Mouse (Mus musculus) bone marrow, adult 2 months (tissue): ENCODE measurements at regions not wholly inside any gene's neighbourhood (a gene's known extent, or its start where the extent isn't known, plus 50 kb on each side); places are given as distances from the start of the nearest gene placed in this dataset.

Experiments
- CTCF ChIP-seq: fragments of 200-500 bp; IDR thresholded peaks from 2 replicates; pipeline ENCODE4 v1.5.1; 2011; ENCODE audit warnings: low read length, control low read depth; ENCODE audit not compliant: control insufficient read depth, insufficient read depth
- POLR2A ChIP-seq: fragments of 200-500 bp; IDR thresholded peaks from 2 replicates; pipeline ENCODE4 v1.6.1; 2011; ENCODE audit warnings: low read depth, mild to moderate bottlenecking, control low read depth, low read length, borderline replicate concordance; ENCODE audit not compliant: control insufficient read depth

DNA sequence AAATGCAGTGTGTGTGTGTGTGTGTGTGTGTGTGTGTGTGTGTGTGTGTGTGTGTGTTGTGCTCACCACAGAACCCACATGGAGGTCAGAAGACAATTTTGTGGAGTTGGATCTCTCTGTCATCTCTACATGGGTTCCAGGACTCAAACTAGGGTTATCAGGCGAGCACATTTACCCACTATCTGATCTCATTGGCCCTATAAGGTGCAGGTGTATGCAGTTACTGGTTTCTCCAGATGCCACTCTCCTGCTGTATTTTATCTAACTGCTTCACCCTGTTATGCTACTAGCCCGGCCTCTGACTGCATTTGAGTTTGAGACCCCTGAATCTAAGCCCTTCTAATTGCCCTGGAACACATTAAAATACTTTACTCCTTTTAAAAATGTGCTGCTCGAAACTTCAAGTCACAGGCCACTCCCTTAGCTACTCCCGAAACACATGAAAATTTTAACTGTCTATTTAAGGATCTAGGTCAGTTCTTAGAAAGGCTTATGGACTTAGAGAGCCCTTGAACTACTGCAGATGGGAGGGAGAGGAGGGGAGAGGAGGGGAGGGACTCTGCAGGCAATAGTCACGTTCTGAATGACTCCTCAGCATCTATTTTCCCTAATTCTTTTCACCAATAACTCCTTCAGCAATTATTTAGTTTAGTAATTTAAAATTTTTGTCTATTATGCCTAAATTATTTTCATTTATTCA, 61.1 kb upstream of the Slc16a1 start:
- TF ChIP-seq POLR2A = no peak
- TF ChIP-seq CTCF = no peak
